Mouse (Mus musculus) lung, postnatal 0 days (tissue): ENCODE data around the gene 1600012H06Rik. TPM values are rescaled to one million over a fixed set of nuclear protein-coding genes. Genes with fewer than 3 reads are reported as not detected.
"Not testable (repeated sequence)": the region's sequence is repeated elsewhere in the genome, so short reads cannot be mapped to it uniquely, and the experiment has no call there.

Source experiments
- ATAC-seq: fragments of 200-750 bp; cut with Nextera tagmentation; 2 replicates; pipeline ENCODE4 v1.8.0; 2017; ENCODE audit warnings: moderate library complexity
- DNase-seq: peaks from one replicate; pipeline ENCODE4 v3.0.0-alpha.2; 2016; ENCODE audit warnings: low spot score
- H3K27ac ChIP-seq: fragments of 300-500 bp; sonication (generic); 2 replicates; pipeline ENCODE4 v1.5.1; 2014; ENCODE audit warnings: antibody characterized with exemption, mild to moderate bottlenecking, low read length, mixed read lengths
- H3K27me3 ChIP-seq: fragments of 300-500 bp; sonication (generic); replicated peaks from 2 replicates; pipeline ENCODE4 v1.6.1; 2014; ENCODE audit warnings: low read length, mixed read lengths; ENCODE audit not compliant: insufficient read depth
- H3K36me3 ChIP-seq: fragments of 300-500 bp; sonication (generic); 2 replicates; pipeline ENCODE4 v1.6.1; 2014; ENCODE audit warnings: low read length, mixed read lengths; ENCODE audit not compliant: insufficient read depth
- H3K4me1 ChIP-seq: fragments of 300-500 bp; sonication (generic); 2 replicates; pipeline ENCODE4 v1.6.1; 2014; ENCODE audit warnings: antibody characterized with exemption, low read depth, low read length, mixed read lengths; ENCODE audit not compliant: insufficient read depth
- H3K4me2 ChIP-seq: fragments of 300-500 bp; sonication (generic); replicated peaks from 2 replicates; pipeline ENCODE4 v1.6.1; 2014; ENCODE audit warnings: low read depth, mild to moderate bottlenecking, low read length, moderate library complexity, mixed read lengths
- H3K4me3 ChIP-seq: fragments of 300-500 bp; sonication (generic); 2 replicates; pipeline ENCODE4 v1.5.1; 2014; ENCODE audit warnings: low read depth, low read length
- H3K9ac ChIP-seq: fragments of 300-500 bp; sonication (generic); replicated peaks from 2 replicates; pipeline ENCODE4 v1.6.1; 2014; ENCODE audit warnings: low read depth, mild to moderate bottlenecking
- H3K9me3 ChIP-seq: fragments of 300-500 bp; sonication (generic); 2 replicates; pipeline ENCODE4 v1.6.1; 2016; ENCODE audit warnings: low read length, mixed read lengths
- WGBS: fragments of 180-500 bp; shearing (Covaris S2); extraction: QIAGEN DNeasy Blood & Tissue Kit; methylation state at CpG from one replicate; pipeline ENCODE4 v1.1.7; 2014; 5-methylcytosine and 5-hydroxymethylcytosine counted together
- polyA plus RNA-seq: library from polyadenylated mRNA; unstranded; fragments of >200 nt; fragmentation: Nextera tagmentation; extraction: Ambion mirVana; gene quantifications from 2 replicates; pipeline ENCODE4 v1.2.1, GENCODE M21; 2015

1600012H06Rik gene
- polyA plus RNA-seq, 1 experiment from 2014 or later, result 44.0 TPM

- 73% methylated on average over 4 of the region's 5 CpGs for WGBS
- not testable (repeated sequence) for H3K4me3 ChIP-seq, H3K9me3 ChIP-seq, H3K9ac ChIP-seq, H3K27ac ChIP-seq, H3K4me2 ChIP-seq, ATAC-seq, H3K36me3 ChIP-seq, DNase-seq, H3K4me1 ChIP-seq, H3K27me3 ChIP-seq
Measured at GRCm38 (mm10) chr17:14990116-14990702, 47.2 kb downstream of the 1600012H06Rik start.

GRCm38 (mm10) chr17:14992522-14993138 lies 49.6 kb downstream of the 1600012H06Rik start:
- not testable (repeated sequence) for H3K4me3 ChIP-seq, H3K27me3 ChIP-seq, H3K4me2 ChIP-seq, H3K9me3 ChIP-seq, H3K27ac ChIP-seq, H3K36me3 ChIP-seq, DNase-seq, H3K9ac ChIP-seq, H3K4me1 ChIP-seq
- ATAC-seq, result peak; percentile 83
- WGBS, result no CpG with 5 or more reads among the region's 98 CpGs

GRCm38 (mm10) chr17:14993139-14993832 lies 50.3 kb downstream of the 1600012H06Rik start:
- peak; percentile 59 for ATAC-seq
- not testable (repeated sequence) for H3K27ac ChIP-seq, H3K36me3 ChIP-seq, H3K4me3 ChIP-seq, DNase-seq, H3K9ac ChIP-seq, H3K4me2 ChIP-seq, H3K27me3 ChIP-seq, H3K9me3 ChIP-seq, H3K4me1 ChIP-seq
- WGBS, result no CpG with 5 or more reads among the region's 47 CpGs

DNA sequence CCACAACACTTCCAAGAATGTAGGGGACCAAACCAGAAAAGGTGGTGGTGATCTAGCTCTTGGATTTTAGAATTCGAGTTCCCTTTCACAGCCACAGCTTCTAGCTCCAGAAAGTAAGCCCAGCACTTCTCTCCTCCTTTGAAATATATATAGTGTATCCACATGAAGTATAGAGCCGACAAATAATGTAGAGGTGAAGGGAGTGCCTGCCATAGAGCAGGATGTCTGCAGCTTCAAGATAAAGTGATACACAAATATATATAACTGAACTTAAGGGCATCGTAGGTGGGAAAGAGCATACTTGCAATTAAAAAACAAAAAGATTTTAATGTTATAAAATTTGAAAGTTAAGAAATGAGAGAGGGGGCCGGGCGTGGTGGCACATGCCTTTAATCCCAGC lies 51.2 kb downstream of the 1600012H06Rik start:
- not testable (repeated sequence) for H3K36me3 ChIP-seq, ATAC-seq, H3K9ac ChIP-seq, H3K9me3 ChIP-seq, H3K27me3 ChIP-seq, H3K27ac ChIP-seq, DNase-seq, H3K4me2 ChIP-seq, H3K4me1 ChIP-seq, H3K4me3 ChIP-seq
- WGBS, result no CpG with 5 or more reads among the region's 5 CpGs

DNA sequence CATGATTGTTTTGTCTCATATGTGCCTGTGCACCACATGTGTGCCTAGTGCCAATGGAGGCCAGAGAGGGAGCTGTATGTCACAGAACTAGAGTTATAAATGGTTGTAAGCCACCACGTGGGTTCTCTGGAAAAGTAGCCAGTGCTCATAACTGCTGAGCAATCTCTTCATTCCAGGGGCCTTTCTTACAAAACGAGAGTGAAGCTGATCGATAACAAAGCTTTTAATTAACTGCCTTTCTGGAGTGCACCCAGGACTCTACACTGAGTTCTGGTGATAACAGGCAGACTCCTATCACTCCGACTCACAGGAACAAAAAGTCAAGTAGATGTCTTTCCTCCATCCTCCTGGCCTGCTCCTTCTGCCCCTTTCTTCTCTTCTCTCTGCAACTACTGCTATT lies 57.1 kb downstream of the 1600012H06Rik start:
- not testable (repeated sequence) for DNase-seq, H3K4me3 ChIP-seq, H3K4me1 ChIP-seq, H3K4me2 ChIP-seq, H3K27me3 ChIP-seq, H3K9ac ChIP-seq, H3K27ac ChIP-seq, ATAC-seq, H3K9me3 ChIP-seq, H3K36me3 ChIP-seq
- no CpG with 5 or more reads among the region's 4 CpGs for WGBS

- H3K4me3 ChIP-seq, H3K27ac ChIP-seq, H3K4me2 ChIP-seq, H3K27me3 ChIP-seq, H3K9ac ChIP-seq, H3K36me3 ChIP-seq, H3K9me3 ChIP-seq, H3K4me1 ChIP-seq, DNase-seq: not testable (repeated sequence)
- ATAC-seq, result 0 out of 2 replicates have a peak, but pooled peaks have one; percentile 15
- no CpG with 5 or more reads among the region's 3 CpGs for WGBS
Measured at GRCm38 (mm10) chr17:15009088-15009487, 66.1 kb downstream of the 1600012H06Rik start.

Other genes starting within 250 kb of the 1600012H06Rik start
- gene Thbs2, start 248.9 kb upstream of the 1600012H06Rik start, polyA plus RNA-seq, result 5.1 and 5.4 TPM in 2 replicates
- gene Wdr27, start within 50 bp of the 1600012H06Rik start, polyA plus RNA-seq, result 16.7 and 18.5 TPM in 2 replicates
- gene Phf10, start 18.1 kb downstream of the 1600012H06Rik start, polyA plus RNA-seq, result 32.5 and 34.9 TPM in 2 replicates
- gene 9030025P20Rik, start 35.3 kb downstream of the 1600012H06Rik start, polyA plus RNA-seq, result 7.1 and 7.6 TPM in 2 replicates
- 0.39 and 3.6 TPM in 2 replicates for gene Gm3417, start 35.6 kb downstream of the 1600012H06Rik start, polyA plus RNA-seq
- 4.5 and 5.6 TPM in 2 replicates for gene Gm3435, start 67.0 kb downstream of the 1600012H06Rik start, polyA plus RNA-seq
- 49.6 and 59.4 TPM in 2 replicates for gene Ermard, start 98.0 kb downstream of the 1600012H06Rik start, polyA plus RNA-seq
- gene Tcte3, start 98.3 kb downstream of the 1600012H06Rik start, polyA plus RNA-seq, result 1.1 and 1.2 TPM in 2 replicates
- gene Gm3448, start 98.4 kb downstream of the 1600012H06Rik start, polyA plus RNA-seq, result 4.4 and 5.0 TPM in 2 replicates